Mouse (Mus musculus): ENCODE measurements around the gene Dnajb8.
A peak's percentile ranks its signal among the peaks of the same experiment; 100 is the strongest.

The Dnajb8 gene

GRCm38 (mm10) chr6:88232221-88232620 is 10.2 kb downstream of the Dnajb8 start:
- DNase-seq = no peak

DNA sequence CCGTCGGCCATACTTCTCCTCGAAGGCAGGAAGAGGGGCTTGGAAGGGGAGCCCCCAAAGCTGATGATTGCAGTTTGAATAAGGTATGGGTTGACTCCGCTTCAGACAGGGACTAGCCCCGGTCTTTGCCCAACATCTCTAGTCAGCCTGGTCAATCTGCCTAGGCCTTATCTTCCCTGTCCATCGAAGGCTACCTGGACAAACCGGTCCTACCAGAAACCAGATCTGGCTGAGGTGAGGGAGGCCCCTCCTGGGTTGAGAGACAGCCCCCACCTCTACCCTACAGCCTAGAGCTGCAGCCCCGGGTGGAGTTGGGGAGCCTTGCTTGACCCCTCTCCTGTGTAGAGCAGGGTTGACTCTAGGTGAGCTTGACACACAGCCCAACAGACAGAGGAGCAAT is 11.9 kb downstream of the Dnajb8 start:
- DNase-seq = no peak

DNA sequence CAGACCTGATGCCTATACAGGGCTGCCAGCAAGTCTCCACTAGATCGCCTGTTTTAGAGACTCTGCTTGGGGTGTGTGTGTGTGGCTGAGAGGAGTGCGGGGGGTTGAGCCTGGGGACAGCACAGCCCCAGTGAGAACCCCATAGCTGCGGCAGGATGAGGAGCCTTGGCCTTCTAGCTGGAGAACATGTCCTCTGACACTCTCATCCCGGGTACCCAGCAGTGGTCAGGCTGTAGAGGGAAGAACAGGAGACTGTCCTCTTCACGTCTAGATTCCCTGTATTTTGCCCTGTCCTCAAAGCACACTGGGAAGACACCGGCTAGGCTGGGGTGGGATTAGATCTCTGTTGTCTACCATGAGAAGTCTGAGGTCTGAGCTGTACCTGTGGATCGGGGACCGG is 13.4 kb downstream of the Dnajb8 start:
- DNase-seq = no peak

DNA sequence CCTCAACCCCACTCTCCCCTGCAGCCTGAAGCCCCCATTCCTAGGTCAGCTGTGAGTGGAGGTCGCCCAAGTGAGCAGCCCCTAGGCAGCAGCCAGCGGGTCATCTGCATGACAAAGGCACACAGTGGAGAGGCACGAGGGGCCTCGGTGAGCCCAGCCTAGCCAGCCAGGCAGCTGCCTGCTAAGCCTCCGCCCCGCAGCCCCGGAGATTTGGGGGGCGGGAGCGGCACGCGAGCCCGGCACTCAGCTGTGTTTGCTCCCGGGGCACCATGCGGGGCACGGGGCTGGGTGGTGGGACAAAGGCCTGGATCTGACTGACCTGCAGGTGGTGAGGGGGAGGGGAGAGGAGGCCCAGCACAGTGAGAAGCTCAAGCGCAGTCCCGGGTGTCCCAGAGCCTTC is 13.9 kb downstream of the Dnajb8 start:
- DNase-seq = no peak

- DNase-seq = no peak
Observed at GRCm38 (mm10) chr6:88236513-88236912, 14.4 kb downstream of the Dnajb8 start.

DNA sequence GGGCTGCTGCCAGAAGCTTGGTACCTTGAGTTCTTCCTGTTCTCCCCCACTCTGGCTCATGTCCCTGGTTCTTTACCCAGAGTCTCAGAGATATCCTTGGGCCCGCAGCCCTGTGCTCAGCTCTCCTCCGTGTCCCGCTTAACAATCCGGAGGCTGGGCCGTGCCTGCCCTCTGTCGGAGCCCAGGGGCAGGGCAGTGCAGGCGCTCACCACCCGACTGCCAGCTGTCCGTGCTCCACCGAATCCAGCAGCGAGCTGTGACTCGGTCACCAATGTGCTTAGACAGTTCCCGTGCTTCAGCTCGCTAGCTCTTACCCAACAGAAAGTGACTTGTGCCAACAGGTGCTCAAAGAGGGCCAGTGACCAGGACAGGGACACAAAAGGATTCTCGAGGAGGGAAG is 20.5 kb downstream of the Dnajb8 start:
- peak; percentile 28 for DNase-seq

- DNase-seq = no peak
Observed at GRCm38 (mm10) chr6:88249231-88249630, 27.2 kb downstream of the Dnajb8 start.

- DNase-seq = no peak
Observed at GRCm38 (mm10) chr6:88251396-88251795, 29.3 kb downstream of the Dnajb8 start.

GRCm38 (mm10) chr6:88251798-88252478 is 29.9 kb downstream of the Dnajb8 start:
- DNase-seq = no peak

DNA sequence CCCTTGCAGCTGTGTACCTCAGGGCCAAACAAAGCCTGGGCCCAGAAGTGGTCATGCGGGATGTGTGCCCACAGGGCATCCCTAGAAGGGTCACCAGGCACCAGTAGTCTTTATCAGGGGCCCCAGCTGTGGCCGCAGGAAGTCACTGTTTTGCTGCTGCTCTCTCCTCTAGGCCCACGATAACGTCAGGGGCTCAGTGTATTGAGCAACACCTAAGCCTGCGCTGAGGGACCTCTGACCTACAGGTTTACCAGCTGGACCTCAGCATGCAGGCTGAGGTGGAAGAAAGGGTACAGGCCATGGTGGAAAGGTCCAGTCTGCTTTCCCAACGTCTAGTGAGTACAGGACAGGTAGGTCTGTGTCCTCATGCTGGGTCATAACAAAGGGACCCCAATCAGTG is 32.0 kb downstream of the Dnajb8 start:
- no peak for DNase-seq

- DNase-seq = no peak
Observed at GRCm38 (mm10) chr6:88255435-88255834, 33.4 kb downstream of the Dnajb8 start.

- peak; percentile 63 for DNase-seq
Observed at GRCm38 (mm10) chr6:88259621-88260020, 37.6 kb downstream of the Dnajb8 start.

DNA sequence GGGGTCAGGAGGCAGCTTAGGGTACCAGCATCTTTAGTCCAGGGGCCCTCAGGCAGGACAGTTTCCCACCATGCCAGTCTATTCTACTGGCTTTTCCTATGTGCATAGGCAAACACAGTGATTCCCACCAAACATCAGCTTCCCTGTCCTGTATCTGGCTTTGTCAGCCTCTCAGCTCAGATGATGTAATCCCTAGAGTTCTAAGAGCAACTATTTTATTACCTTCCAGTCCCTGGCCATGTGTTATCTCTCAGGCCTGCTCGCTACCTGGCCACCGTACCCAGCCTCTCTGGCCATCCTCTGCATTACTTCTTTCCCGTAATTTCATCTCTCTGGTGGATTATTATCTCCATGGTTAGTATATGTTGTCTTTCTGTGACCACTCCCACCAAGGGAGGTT is 38.6 kb downstream of the Dnajb8 start:
- DNase-seq = no peak

GRCm38 (mm10) chr6:88262160-88262559 is 40.1 kb downstream of the Dnajb8 start:
- no peak for DNase-seq

- DNase-seq = no peak
Observed at GRCm38 (mm10) chr6:88265355-88265754, 43.3 kb downstream of the Dnajb8 start.

DNA sequence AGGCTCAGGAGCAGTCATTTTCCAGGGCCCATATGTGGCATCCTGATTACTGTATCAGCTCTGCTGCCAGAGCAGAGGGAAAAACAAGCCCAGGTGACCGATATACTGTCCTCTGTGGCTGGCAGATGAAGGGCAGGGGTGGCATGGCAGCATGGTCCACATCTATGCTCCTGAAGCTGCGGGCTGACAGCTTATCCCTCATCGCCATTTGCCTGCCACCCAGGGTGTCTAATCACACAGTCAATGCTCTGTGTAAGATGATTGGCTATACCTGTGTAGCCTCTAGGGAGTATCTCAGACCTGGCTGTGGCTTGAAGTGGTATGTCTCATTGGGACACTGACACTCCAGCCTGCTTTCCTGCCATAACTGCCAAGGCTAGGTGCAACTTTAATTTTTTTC is 44.0 kb downstream of the Dnajb8 start:
- no peak for DNase-seq

- no peak for DNase-seq
Observed at GRCm38 (mm10) chr6:88267068-88267467, 45.0 kb downstream of the Dnajb8 start.

GRCm38 (mm10) chr6:88267970-88268369 is 45.9 kb downstream of the Dnajb8 start:
- no peak for DNase-seq

GRCm38 (mm10) chr6:88274623-88275022 is 52.6 kb downstream of the Dnajb8 start:
- DNase-seq = no peak

DNA sequence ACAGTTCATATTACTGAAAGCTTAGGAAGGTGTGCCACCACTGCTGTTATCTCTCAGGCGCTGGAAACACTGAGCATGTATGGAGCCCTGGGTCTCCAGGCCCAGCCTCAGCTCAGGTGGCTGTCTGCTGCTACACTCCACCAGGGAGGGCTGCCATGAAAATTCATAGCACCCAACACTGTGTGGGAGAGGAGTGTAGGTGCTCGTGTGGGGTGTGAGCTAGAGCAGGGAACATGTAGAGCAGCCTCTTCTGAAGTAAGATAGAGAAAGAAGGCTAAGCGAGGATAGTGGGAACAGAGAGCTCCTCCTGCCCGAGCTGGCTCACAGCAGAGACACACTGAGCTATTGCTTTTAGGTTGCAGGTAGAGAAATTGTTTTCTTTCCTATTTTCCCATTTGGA is 54.2 kb downstream of the Dnajb8 start:
- no peak for DNase-seq

- DNase-seq = no peak
Observed at GRCm38 (mm10) chr6:88277242-88277641, 55.2 kb downstream of the Dnajb8 start.

DNA sequence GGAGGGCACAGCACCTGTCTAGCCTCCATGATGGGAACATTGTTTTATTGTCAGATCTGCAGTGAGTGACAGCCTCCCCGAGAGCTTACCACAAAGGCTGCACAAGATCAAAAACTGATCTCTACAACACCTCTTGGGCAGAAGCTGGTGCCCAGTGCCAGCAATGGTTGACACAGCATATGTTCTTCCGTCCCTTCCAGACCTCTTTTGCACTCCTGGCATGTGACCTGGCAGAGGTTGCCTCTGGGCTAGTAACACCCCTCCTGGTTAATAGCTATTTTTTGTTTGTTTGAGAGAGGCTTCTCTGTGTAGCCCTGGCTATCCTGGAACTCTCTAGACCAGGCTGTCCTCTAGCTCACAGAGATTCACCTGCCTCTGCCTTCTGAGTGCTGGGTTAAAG is 56.1 kb downstream of the Dnajb8 start:
- peak; percentile 62 for DNase-seq

GRCm38 (mm10) chr6:88290129-88290766 is 68.2 kb downstream of the Dnajb8 start:
- DNase-seq = peak; percentile 18

GRCm38 (mm10) chr6:88292274-88292909 is 70.3 kb downstream of the Dnajb8 start:
- no peak for DNase-seq
